19 mouse cellular contexts compared by ENCODE assay signal in genomic region chr12:102634436-102635050, GRCm38 (mm10).
A peak's percentile ranks its signal among the peaks of the same experiment; 100 is the strongest.
DNase-seq lines count a peak whose midpoint lies in the region; ATAC-seq and TF ChIP-seq lines count a peak whose summit lies in the region.
"Had no signal": no experiment of that assay in that cellular context is flagged by ENCODE, and none has a peak within 500 bp of the region (broad histone marks: within the 10 kb centered on the region; RNA-seq: fewer than 3 reads in every experiment).

No protein-coding gene starts in this region.

- H3K27ac ChIP-seq in kidney, postnatal 0 days, result no peak overlapping the region
- no peak overlapping the region for H3K27ac ChIP-seq in kidney, embryonic 16.5 days (ENCODE audit: low read length)
- no peak overlapping the region for H3K27ac ChIP-seq in ES-Bruce4 (ENCODE audit: insufficient read depth, low read length)
- no peak overlapping the region for H3K27ac ChIP-seq in embryonic fibroblast, embryonic 13.5 days (ENCODE audit: insufficient read depth, low read length)
- no peak overlapping the region; the same call in 1 of the 2 replicates for H3K27ac ChIP-seq in hindbrain, embryonic 16.5 days (ENCODE audit: low read depth, low read length)
- H3K27ac ChIP-seq: embryonic facial prominence, embryonic 13.5 days; limb, embryonic 13.5 days; midbrain, embryonic 12.5 days had no signal

- H3K4me3 ChIP-seq in kidney, postnatal 0 days (replicated peaks; ENCODE audit: low read depth, low read length), result no peak overlapping the region
- no peak overlapping the region for H3K4me3 ChIP-seq in kidney, embryonic 16.5 days (ENCODE audit: low read length)
- no peak overlapping the region for H3K4me3 ChIP-seq in ES-Bruce4 (ENCODE audit: low read depth, low read length)
- no peak overlapping the region for H3K4me3 ChIP-seq in embryonic fibroblast, embryonic 13.5 days (ENCODE audit: insufficient read depth, low read length)
- H3K4me3 ChIP-seq in hindbrain, embryonic 16.5 days (ENCODE audit: low read length), result no peak overlapping the region
- H3K4me3 ChIP-seq: embryonic facial prominence, embryonic 13.5 days; limb, embryonic 13.5 days; midbrain, embryonic 12.5 days had no signal

- no peaks in the 10 kb centered on the region for H3K9me3 ChIP-seq in kidney, postnatal 0 days (replicated peaks; ENCODE audit: low read length)
- H3K9me3 ChIP-seq in kidney, embryonic 16.5 days (ENCODE audit: low read length), result no peaks in the 10 kb centered on the region
- H3K9me3 ChIP-seq in ES-Bruce4 (replicated peaks; ENCODE audit: control insufficient read depth, insufficient read depth, low read length, poor library complexity, severe bottlenecking), result no peaks in the 10 kb centered on the region
- H3K9me3 ChIP-seq in hindbrain, embryonic 16.5 days (ENCODE audit: control insufficient read depth, low read length), result no peaks in the 10 kb centered on the region
- H3K9me3 ChIP-seq: embryonic facial prominence, embryonic 13.5 days; limb, embryonic 13.5 days; midbrain, embryonic 12.5 days had no signal

- no peak for TF ChIP-seq POLR2A in ES-Bruce4 (IDR thresholded peaks at IDR 0.05; ENCODE audit: insufficient read depth, low read length)
- no peak for TF ChIP-seq POLR2A in embryonic fibroblast, embryonic 13.5 days (IDR thresholded peaks at IDR 0.05; ENCODE audit: low read depth, low read length)

- no peak overlapping the region for H3K9ac ChIP-seq in kidney, postnatal 0 days (ENCODE audit: low read depth, low read length)
- no peak overlapping the region for H3K9ac ChIP-seq in kidney, embryonic 16.5 days (replicated peaks; ENCODE audit: low read length)
- H3K9ac ChIP-seq in ES-Bruce4 (ENCODE audit: low read depth, poor library complexity, severe bottlenecking), result no peak overlapping the region
- no peak overlapping the region for H3K9ac ChIP-seq in hindbrain, embryonic 16.5 days (ENCODE audit: low read depth, low read length)
- H3K9ac ChIP-seq: embryonic facial prominence, embryonic 13.5 days; limb, embryonic 13.5 days; midbrain, embryonic 12.5 days had no signal

- WGBS in kidney, postnatal 0 days, result 64% methylated on average over 18 of the region's 20 CpGs
- WGBS in kidney, embryonic 16.5 days, result 70% methylated on average over 18 of the region's 20 CpGs
- WGBS in hindbrain, embryonic 16.5 days, result 55% methylated on average over 19 of the region's 20 CpGs

- H3K4me2 ChIP-seq in kidney, postnatal 0 days (ENCODE audit: low read length), result no peak overlapping the region
- H3K4me2 ChIP-seq in kidney, embryonic 16.5 days (replicated peaks; ENCODE audit: low read depth, low read length), result no peak overlapping the region
- no peak overlapping the region for H3K4me2 ChIP-seq in hindbrain, embryonic 16.5 days (ENCODE audit: low read length)
- H3K4me2 ChIP-seq: embryonic facial prominence, embryonic 13.5 days; limb, embryonic 13.5 days; midbrain, embryonic 12.5 days had no signal

- intact Hi-C loops in gastrocnemius, postnatal 36 days (cut with DNase I), result no loop called here

- TF ChIP-seq EP300 in ES-Bruce4 (IDR thresholded peaks at IDR 0.05; ENCODE audit: insufficient read depth, low read depth, low read length), result no peak

- H3K36me3 ChIP-seq in kidney, postnatal 0 days (ENCODE audit: insufficient read depth, low read length), result no peaks in the 10 kb centered on the region
- no peaks in the 10 kb centered on the region for H3K36me3 ChIP-seq in kidney, embryonic 16.5 days (ENCODE audit: insufficient read depth, low read length)
- no peaks in the 10 kb centered on the region for H3K36me3 ChIP-seq in ES-Bruce4 (ENCODE audit: control insufficient read depth, insufficient read depth, low read length, poor library complexity, severe bottlenecking)
- H3K36me3 ChIP-seq in hindbrain, embryonic 16.5 days (ENCODE audit: control insufficient read depth, insufficient read depth, low read length), result no peaks in the 10 kb centered on the region
- H3K36me3 ChIP-seq: embryonic facial prominence, embryonic 13.5 days; limb, embryonic 13.5 days; midbrain, embryonic 12.5 days had no signal

- ATAC-seq in kidney, postnatal 0 days (replicated peaks; ENCODE audit: low FRiP score, low read depth), result no peak
- ATAC-seq in kidney, embryonic 16.5 days (ENCODE audit: low FRiP score, low TSS enrichment), result no peak
- ATAC-seq in hindbrain, embryonic 16.5 days, result 0 out of 2 replicates have a peak, but pooled peaks have one; percentile 9

- peak; percentile 28; the same call in 1 of the 2 replicates for TF ChIP-seq CTCF in kidney, postnatal 0 days (IDR thresholded peaks at IDR 0.05; ENCODE audit: low read depth)
- peak; percentile 9 for TF ChIP-seq CTCF in ES-Bruce4 (IDR thresholded peaks at IDR 0.05; ENCODE audit: low read depth, low read length)
- TF ChIP-seq CTCF in embryonic fibroblast, embryonic 13.5 days (IDR thresholded peaks at IDR 0.05; ENCODE audit: borderline replicate concordance, insufficient read depth, low read length), result peak; percentile 11; the same call in 1 of the 2 replicates

- DNase-seq in kidney, postnatal 0 days (ENCODE audit: low spot score), result no peak
- DNase-seq in gastrocnemius, postnatal 36 days, result no peak
- no peak for DNase-seq in right cerebral cortex, postnatal 4 days
- DNase-seq in adrenal gland, postnatal 10 days, result no peak
- DNase-seq: adrenal gland, adult 2 months; cerebellum, postnatal 36 days; heart, adult 18-20 months; heart, postnatal 36 days; kidney, postnatal 10 days; layer of hippocampus, postnatal 36 days; right cerebral cortex, postnatal 14 days; thymus, postnatal 25 days had no signal

- no peaks in the 10 kb centered on the region for H3K27me3 ChIP-seq in kidney, postnatal 0 days (ENCODE audit: insufficient read depth, low read length)
- no peaks in the 10 kb centered on the region for H3K27me3 ChIP-seq in kidney, embryonic 16.5 days (ENCODE audit: insufficient read depth, low read length)
- no peaks in the 10 kb centered on the region for H3K27me3 ChIP-seq in ES-Bruce4 (ENCODE audit: control insufficient read depth, insufficient read depth, low read length, poor library complexity, severe bottlenecking)
- no peaks in the 10 kb centered on the region for H3K27me3 ChIP-seq in hindbrain, embryonic 16.5 days (replicated peaks; ENCODE audit: control insufficient read depth, insufficient read depth, low read length)
- H3K27me3 ChIP-seq: embryonic facial prominence, embryonic 13.5 days; limb, embryonic 13.5 days; midbrain, embryonic 12.5 days had no signal

- H3K4me1 ChIP-seq in kidney, postnatal 0 days (replicated peaks; ENCODE audit: insufficient read depth, low read length), result peaks cover 13% of the 10 kb centered on the region
- peaks cover 19% of the 10 kb centered on the region for H3K4me1 ChIP-seq in kidney, embryonic 16.5 days (ENCODE audit: insufficient read depth, low read length)
- H3K4me1 ChIP-seq in ES-Bruce4 (ENCODE audit: control insufficient read depth, insufficient read depth, low read length), result peaks cover 4% of the 10 kb centered on the region
- H3K4me1 ChIP-seq in embryonic fibroblast, embryonic 13.5 days (ENCODE audit: control insufficient read depth, insufficient read depth, low read length), result no peaks in the 10 kb centered on the region
- H3K4me1 ChIP-seq in hindbrain, embryonic 16.5 days (ENCODE audit: control insufficient read depth, insufficient read depth, low read depth, low read length), result peaks cover 14% of the 10 kb centered on the region
